Mouse (Mus musculus) testis, adult 2 months (tissue): ENCODE results near the gene Nupl2.

Experiments used
- CTCF ChIP-seq: fragments of 200-500 bp; IDR thresholded peaks from 2 replicates; pipeline ENCODE4 v1.5.1; 2012; ENCODE audit warnings: low read depth, mild to moderate bottlenecking, inconsistent platforms, low read length, moderate library complexity; ENCODE audit not compliant: control insufficient read depth, insufficient read depth, insufficient replicate concordance
- POLR2A ChIP-seq: fragments of 200-500 bp; IDR thresholded peaks from 2 replicates; pipeline ENCODE4 v1.6.1; 2012; ENCODE audit warnings: low read depth, mild to moderate bottlenecking, inconsistent platforms, low read length, moderate library complexity; ENCODE audit not compliant: control insufficient read depth

DNA sequence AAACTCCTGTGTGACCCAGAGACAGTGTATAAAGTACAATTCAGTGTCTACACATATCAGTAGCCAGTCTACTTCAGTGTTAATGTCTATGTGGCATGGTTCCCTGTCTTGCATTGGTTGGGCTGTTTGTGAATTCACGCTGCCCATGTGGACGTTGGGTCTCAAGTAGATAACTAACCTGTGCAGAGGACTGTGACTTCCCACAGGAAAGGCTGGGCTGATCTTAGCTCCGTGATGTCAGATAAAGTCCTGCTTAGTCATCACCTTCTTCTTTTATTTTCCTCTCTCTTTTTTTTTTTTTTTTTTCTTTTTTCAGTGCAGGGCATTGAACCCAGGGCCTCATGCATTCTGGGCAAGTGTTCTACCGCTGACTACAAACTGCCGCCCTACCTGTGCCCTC lies 43.7 kb downstream of the Nupl2 start:
- TF ChIP-seq POLR2A (no peak), CTCF (no peak)
